Mouse (Mus musculus): ENCODE measurements around the gene Cacnb2. TPM values are rescaled to one million over a fixed set of nuclear protein-coding genes. Genes with fewer than 3 reads are reported as not detected.

Gene Cacnb2
- polyA plus RNA-seq, 1 experiment from 2014 or later: 5.9 TPM

DNA sequence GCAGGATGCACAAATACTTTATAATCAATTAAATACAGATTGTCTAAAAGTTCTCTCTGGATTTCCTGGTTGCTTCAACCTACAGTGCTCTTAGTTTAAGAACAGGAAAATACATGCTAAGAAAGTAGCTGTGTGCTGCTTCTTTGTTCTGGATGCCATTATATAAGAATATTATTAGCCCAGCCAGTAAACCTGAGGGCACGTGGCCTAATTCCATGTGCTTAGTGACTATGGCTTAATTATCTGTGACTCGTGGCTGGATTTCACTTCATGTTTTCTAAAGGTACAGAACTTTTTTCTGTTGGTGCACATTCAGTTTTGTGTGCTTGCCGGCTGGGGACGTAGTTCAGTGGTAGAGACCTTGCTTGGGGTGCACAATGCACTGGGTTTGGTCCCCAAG lies 222.3 kb downstream of the Cacnb2 start:
- H3K27ac ChIP-seq: no peak overlapping the region
- ATAC-seq (ENCODE audit: low FRiP score) (no peak), DNase-seq (ENCODE audit: low spot score) (no peak)
- no peaks in the 10 kb centered on the region for H3K9me3 ChIP-seq (ENCODE audit: control insufficient read depth, low read length)
- WGBS: 79% methylated on average over 4 of the region's 4 CpGs
- H3K4me1 ChIP-seq (replicated peaks; ENCODE audit: control insufficient read depth, insufficient read depth, low read length): 0 out of 2 replicates have a peak, but pooled peaks cover 4% of the 10 kb centered on the region
- no peaks in the 10 kb centered on the region for H3K36me3 ChIP-seq (replicated peaks; ENCODE audit: control insufficient read depth, insufficient read depth)
- H3K4me3 ChIP-seq (replicated peaks; ENCODE audit: low read length): no peak overlapping the region
- no peak overlapping the region for H3K4me2 ChIP-seq (replicated peaks)
- H3K27me3 ChIP-seq (ENCODE audit: control insufficient read depth, insufficient read depth, low read length): no peaks in the 10 kb centered on the region
- H3K9ac ChIP-seq: no peak overlapping the region

DNA sequence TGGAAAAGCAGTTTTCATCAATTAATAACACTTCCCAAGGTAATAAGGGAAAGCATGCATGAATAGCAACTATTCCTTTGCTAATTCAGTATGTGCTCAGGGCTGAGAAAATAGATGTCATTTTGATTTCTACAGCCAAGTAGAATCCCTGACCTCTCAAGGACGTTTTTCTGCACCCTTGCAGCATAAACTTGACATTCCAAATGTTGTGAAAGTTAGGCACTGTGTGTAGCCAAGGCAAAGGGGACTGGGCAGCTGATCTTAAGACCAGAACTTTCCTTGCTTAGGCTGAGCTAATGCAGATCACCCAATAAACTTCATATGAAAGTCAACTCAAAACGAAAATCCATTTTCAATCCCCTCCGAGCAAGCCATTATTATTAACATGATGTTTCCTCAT lies 226.6 kb downstream of the Cacnb2 start:
- H3K9me3 ChIP-seq (ENCODE audit: control insufficient read depth, low read length): no peaks in the 10 kb centered on the region
- H3K27ac ChIP-seq: no peak overlapping the region
- DNase-seq (ENCODE audit: low spot score): no peak
- ATAC-seq (ENCODE audit: low FRiP score): no peak
- 0 out of 2 replicates have a peak, but pooled peaks cover 4% of the 10 kb centered on the region for H3K4me1 ChIP-seq (replicated peaks; ENCODE audit: control insufficient read depth, insufficient read depth, low read length)
- no peak overlapping the region for H3K9ac ChIP-seq
- H3K36me3 ChIP-seq (replicated peaks; ENCODE audit: control insufficient read depth, insufficient read depth): no peaks in the 10 kb centered on the region
- no peaks in the 10 kb centered on the region for H3K27me3 ChIP-seq (ENCODE audit: control insufficient read depth, insufficient read depth, low read length)
- H3K4me2 ChIP-seq (replicated peaks): no peak overlapping the region
- 72% methylated on average over 3 of the region's 3 CpGs for WGBS
- H3K4me3 ChIP-seq (replicated peaks; ENCODE audit: low read length): no peak overlapping the region

DNA sequence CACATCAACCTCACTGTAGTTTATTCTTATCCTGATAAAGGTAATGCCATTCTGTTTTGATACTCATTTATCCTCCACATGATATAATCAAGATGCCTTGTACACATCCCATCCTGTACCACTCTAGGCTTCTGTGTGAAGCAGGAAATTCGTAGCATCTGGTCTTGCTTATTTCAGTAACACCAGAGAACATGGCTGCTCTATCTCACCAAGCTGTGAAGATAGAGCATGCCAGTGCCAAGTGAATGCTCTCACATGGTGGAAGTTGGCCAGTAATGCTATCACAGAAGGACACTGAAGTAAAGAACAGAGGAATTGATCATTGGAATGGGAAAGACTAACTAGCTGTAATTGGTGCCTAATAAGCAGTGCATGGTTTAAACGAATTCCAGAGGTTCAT lies 228.4 kb downstream of the Cacnb2 start:
- ATAC-seq (ENCODE audit: low FRiP score): no peak
- WGBS: 85% methylated on average over 2 of the region's 2 CpGs

DNA sequence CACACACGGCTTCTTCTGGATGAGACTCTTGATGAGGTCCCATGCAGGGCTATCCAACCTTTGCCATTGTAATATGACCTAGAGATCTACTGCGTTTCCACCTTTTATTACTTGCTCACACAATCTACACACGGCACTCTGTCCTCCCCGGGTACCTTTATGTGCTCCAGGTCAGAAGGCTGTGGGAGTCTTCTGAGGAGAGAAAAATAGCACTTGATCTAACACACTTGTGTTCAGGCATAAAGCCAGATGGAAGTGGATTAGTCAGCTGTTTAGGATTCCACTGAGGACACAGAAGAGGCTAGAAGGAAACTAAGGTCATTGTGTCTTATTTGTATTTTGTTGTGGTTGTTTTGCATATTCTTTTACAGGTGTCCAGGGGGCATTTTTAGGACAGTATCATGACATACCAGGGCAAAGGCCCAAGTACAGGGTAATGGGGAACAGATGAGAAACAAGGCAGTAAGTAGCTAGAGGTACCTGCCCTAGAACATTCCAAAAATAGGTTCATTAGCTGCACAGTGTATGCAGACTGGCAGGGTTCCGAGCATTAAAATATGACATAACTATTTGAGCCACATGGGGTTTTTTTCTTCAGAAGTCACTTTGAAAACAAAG lies 231.9 kb downstream of the Cacnb2 start:
- WGBS: 80% methylated on average over 5 of the region's 5 CpGs
- H3K36me3 ChIP-seq (replicated peaks; ENCODE audit: control insufficient read depth, insufficient read depth): no peaks in the 10 kb centered on the region
- H3K4me3 ChIP-seq (replicated peaks; ENCODE audit: low read length): no peak overlapping the region
- no peaks in the 10 kb centered on the region for H3K9me3 ChIP-seq (ENCODE audit: control insufficient read depth, low read length)
- H3K27ac ChIP-seq: no peak overlapping the region
- no peaks in the 10 kb centered on the region for H3K4me1 ChIP-seq (replicated peaks; ENCODE audit: control insufficient read depth, insufficient read depth, low read length)
- ATAC-seq (ENCODE audit: low FRiP score) (no peak), DNase-seq (ENCODE audit: low spot score) (no peak)
- no peaks in the 10 kb centered on the region for H3K27me3 ChIP-seq (ENCODE audit: control insufficient read depth, insufficient read depth, low read length)
- H3K9ac ChIP-seq: no peak overlapping the region
- H3K4me2 ChIP-seq (replicated peaks): no peak overlapping the region

More for the DNA sequence above, 228.4 kb downstream of the Cacnb2 start:
- Histone ChIP-seq H3K4me3 (replicated peaks; ENCODE audit: low read length) (no peak overlapping the region), H3K9ac (no peak overlapping the region), H3K4me1 (replicated peaks; ENCODE audit: control insufficient read depth, insufficient read depth, low read length) (0 out of 2 replicates have a peak, but pooled peaks cover 4% of the 10 kb centered on the region), H3K4me2 (replicated peaks) (no peak overlapping the region), H3K9me3 (ENCODE audit: control insufficient read depth, low read length) (no peaks in the 10 kb centered on the region), H3K36me3 (replicated peaks; ENCODE audit: control insufficient read depth, insufficient read depth) (no peaks in the 10 kb centered on the region), H3K27ac (no peak overlapping the region), H3K27me3 (ENCODE audit: control insufficient read depth, insufficient read depth, low read length) (no peaks in the 10 kb centered on the region)
- no peak for DNase-seq (ENCODE audit: low spot score)

DNA sequence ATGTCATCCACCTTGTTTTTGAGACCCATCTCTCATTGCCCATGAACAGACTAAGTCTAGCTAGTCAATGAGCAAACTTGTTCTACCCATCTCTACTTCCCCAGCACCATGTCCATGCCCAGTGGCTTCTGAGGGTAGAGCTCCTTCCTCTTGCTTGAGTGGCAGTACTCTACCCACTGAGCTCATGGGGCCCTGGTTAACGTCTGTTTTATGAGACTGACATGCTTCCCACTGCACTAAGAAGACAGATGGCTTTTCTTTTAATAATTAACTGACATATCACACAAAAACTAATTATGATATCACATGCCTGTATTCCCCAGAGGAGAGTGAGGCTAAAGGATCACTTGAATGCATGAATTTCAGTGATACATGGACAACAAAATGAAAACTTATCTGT lies 238.4 kb downstream of the Cacnb2 start:
- Histone ChIP-seq H3K4me3 (replicated peaks; ENCODE audit: low read length) (no peak overlapping the region), H3K4me2 (replicated peaks) (no peak overlapping the region), H3K36me3 (replicated peaks; ENCODE audit: control insufficient read depth, insufficient read depth) (no peaks in the 10 kb centered on the region), H3K9ac (no peak overlapping the region), H3K27me3 (ENCODE audit: control insufficient read depth, insufficient read depth, low read length) (no peaks in the 10 kb centered on the region), H3K4me1 (replicated peaks; ENCODE audit: control insufficient read depth, insufficient read depth, low read length) (no peaks in the 10 kb centered on the region), H3K9me3 (ENCODE audit: control insufficient read depth, low read length) (0 out of 2 replicates have a peak, but pooled peaks cover 3% of the 10 kb centered on the region), H3K27ac (no peak overlapping the region)
- WGBS: 23% methylated on average over 1 of the region's 1 CpGs
- ATAC-seq (ENCODE audit: low FRiP score) (no peak), DNase-seq (ENCODE audit: low spot score) (no peak)

DNA sequence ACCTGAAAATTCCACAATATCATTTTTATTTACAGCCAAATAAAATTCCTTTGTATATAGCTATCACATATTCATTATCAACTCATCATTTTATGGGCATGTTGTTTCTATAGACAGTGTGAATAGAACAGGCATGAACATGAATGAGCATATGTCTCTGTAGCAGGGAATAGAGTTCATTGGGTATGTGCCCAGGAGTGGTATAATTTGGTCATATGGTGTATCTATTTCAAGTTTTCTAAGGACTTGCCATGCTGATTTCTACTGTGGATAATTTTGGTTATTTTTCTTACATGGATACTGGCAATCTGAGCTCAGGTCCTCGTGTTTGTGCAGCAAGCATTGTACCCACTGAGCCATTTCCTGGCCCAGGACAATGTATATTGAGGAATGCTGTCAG lies 243.8 kb downstream of the Cacnb2 start:
- Histone ChIP-seq H3K4me1 (replicated peaks; ENCODE audit: control insufficient read depth, insufficient read depth, low read length) (no peaks in the 10 kb centered on the region), H3K9me3 (ENCODE audit: control insufficient read depth, low read length) (no peaks in the 10 kb centered on the region), H3K9ac (no peak overlapping the region), H3K27ac (no peak overlapping the region), H3K4me3 (replicated peaks; ENCODE audit: low read length) (no peak overlapping the region), H3K4me2 (replicated peaks) (no peak overlapping the region), H3K27me3 (ENCODE audit: control insufficient read depth, insufficient read depth, low read length) (no peaks in the 10 kb centered on the region), H3K36me3 (replicated peaks; ENCODE audit: control insufficient read depth, insufficient read depth) (no peaks in the 10 kb centered on the region)
- ATAC-seq (ENCODE audit: low FRiP score) (no peak), DNase-seq (ENCODE audit: low spot score) (no peak)
- 84% methylated on average over 1 of the region's 1 CpGs for WGBS

DNA sequence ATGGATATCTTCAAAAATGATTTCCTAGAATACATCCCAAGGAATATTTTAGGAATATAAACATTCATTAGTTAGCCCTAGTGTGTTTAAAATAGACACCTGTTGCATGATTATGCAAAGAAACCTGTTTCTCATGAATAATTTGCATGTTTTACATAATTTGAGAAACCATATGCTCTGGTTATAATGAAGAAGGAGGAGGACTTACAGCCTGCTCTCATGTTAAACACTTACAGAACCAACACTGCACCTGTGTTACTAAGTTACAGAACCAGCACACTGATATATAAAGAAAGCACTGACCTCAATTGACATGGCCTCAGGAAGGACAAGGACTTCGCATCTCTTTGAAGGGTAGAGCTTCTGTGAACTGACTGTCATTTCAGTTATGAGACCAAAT lies 244.3 kb downstream of the Cacnb2 start:
- DNase-seq (ENCODE audit: low spot score): no peak
- H3K36me3 ChIP-seq (replicated peaks; ENCODE audit: control insufficient read depth, insufficient read depth): no peaks in the 10 kb centered on the region
- H3K4me1 ChIP-seq (replicated peaks; ENCODE audit: control insufficient read depth, insufficient read depth, low read length): no peaks in the 10 kb centered on the region
- no peak for ATAC-seq (ENCODE audit: low FRiP score)
- H3K27ac ChIP-seq: no peak overlapping the region
- H3K27me3 ChIP-seq (ENCODE audit: control insufficient read depth, insufficient read depth, low read length): no peaks in the 10 kb centered on the region
- 91% methylated on average over 1 of the region's 1 CpGs for WGBS
- no peaks in the 10 kb centered on the region for H3K9me3 ChIP-seq (ENCODE audit: control insufficient read depth, low read length)
- H3K4me2 ChIP-seq (replicated peaks): no peak overlapping the region
- H3K4me3 ChIP-seq (replicated peaks; ENCODE audit: low read length): no peak overlapping the region
- H3K9ac ChIP-seq: no peak overlapping the region

DNA sequence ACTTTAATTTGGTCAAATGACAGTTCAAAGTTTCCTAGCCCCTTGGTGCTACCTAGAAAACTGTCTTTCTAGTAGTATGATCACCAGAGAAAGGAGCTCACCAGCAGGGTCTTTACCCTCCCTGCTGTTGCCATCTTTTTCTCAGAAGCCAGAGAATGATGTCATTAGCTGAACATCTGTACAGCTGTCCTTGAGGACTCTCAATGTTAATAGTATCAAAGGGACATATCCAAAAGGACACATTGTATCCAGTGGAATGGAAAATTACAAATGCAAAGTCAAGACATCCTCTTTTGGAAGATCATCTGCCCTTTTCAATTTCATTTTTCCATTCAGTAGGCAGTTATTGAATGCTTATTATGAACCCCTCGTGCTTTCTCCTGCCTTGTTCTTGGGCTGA lies 247.9 kb downstream of the Cacnb2 start:
- H3K4me2 ChIP-seq (replicated peaks): no peak overlapping the region
- WGBS: 87% methylated on average over 1 of the region's 1 CpGs
- H3K27me3 ChIP-seq (ENCODE audit: control insufficient read depth, insufficient read depth, low read length): no peaks in the 10 kb centered on the region
- no peak overlapping the region for H3K9ac ChIP-seq
- H3K4me1 ChIP-seq (replicated peaks; ENCODE audit: control insufficient read depth, insufficient read depth, low read length): no peaks in the 10 kb centered on the region
- H3K4me3 ChIP-seq (replicated peaks; ENCODE audit: low read length): no peak overlapping the region
- no peak overlapping the region for H3K27ac ChIP-seq
- ATAC-seq (ENCODE audit: low FRiP score) (no peak), DNase-seq (ENCODE audit: low spot score) (no peak)
- no peaks in the 10 kb centered on the region for H3K36me3 ChIP-seq (replicated peaks; ENCODE audit: control insufficient read depth, insufficient read depth)
- H3K9me3 ChIP-seq (ENCODE audit: control insufficient read depth, low read length): no peaks in the 10 kb centered on the region

DNA sequence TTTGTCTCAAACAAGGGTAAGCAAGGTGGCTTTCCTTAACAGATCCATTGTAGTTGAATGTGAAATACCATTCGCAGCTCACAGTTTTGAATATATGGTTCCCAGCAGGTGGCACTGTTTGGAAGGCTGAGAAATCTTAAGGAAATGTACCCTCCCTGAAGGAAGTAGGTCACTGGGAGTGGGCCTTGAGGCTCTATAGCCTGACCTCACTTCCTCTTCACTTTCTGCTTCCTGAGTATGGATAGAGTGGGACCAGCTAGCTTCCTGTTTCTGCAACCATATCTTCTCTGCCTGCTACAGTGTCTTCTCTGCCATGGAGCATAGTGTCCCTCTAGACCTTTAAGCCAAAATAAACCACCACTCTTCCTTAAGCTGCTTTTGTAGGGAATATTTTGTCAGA lies 248.5 kb downstream of the Cacnb2 start:
- no peak overlapping the region for H3K4me3 ChIP-seq (replicated peaks; ENCODE audit: low read length)
- no peak for DNase-seq (ENCODE audit: low spot score)
- no peak overlapping the region for H3K4me2 ChIP-seq (replicated peaks)
- H3K36me3 ChIP-seq (replicated peaks; ENCODE audit: control insufficient read depth, insufficient read depth): no peaks in the 10 kb centered on the region
- no peak for ATAC-seq (ENCODE audit: low FRiP score)
- no peak overlapping the region for H3K9ac ChIP-seq
- H3K27ac ChIP-seq: no peak overlapping the region
- no peaks in the 10 kb centered on the region for H3K9me3 ChIP-seq (ENCODE audit: control insufficient read depth, low read length)
- H3K4me1 ChIP-seq (replicated peaks; ENCODE audit: control insufficient read depth, insufficient read depth, low read length): no peaks in the 10 kb centered on the region
- no peaks in the 10 kb centered on the region for H3K27me3 ChIP-seq (ENCODE audit: control insufficient read depth, insufficient read depth, low read length)
- 89% methylated on average over 1 of the region's 1 CpGs for WGBS

DNA sequence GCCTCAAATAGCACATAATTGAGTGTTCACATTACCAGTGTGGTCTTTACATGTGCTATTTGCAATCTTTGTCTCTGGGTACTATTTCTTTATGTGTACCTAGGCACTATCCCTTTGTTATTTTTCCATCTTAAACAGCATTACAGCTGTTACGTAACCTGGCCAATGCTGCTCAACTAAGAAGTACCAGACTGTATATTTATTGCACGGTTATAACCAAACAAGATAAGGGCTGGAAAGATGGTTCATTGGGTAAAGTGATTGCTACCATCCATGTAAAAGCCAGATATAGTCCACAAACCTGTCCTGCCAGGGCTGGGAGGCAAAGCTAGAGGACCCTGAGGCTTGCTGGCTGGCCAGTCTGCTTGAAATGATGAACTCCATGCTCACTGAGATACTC lies 251.2 kb downstream of the Cacnb2 start:
- 93% methylated on average over 2 of the region's 2 CpGs for WGBS
- Histone ChIP-seq H3K4me2 (replicated peaks) (no peak overlapping the region), H3K27ac (no peak overlapping the region), H3K4me3 (replicated peaks; ENCODE audit: low read length) (no peak overlapping the region), H3K9me3 (ENCODE audit: control insufficient read depth, low read length) (no peaks in the 10 kb centered on the region), H3K36me3 (replicated peaks; ENCODE audit: control insufficient read depth, insufficient read depth) (no peaks in the 10 kb centered on the region), H3K9ac (no peak overlapping the region), H3K27me3 (ENCODE audit: control insufficient read depth, insufficient read depth, low read length) (no peaks in the 10 kb centered on the region), H3K4me1 (replicated peaks; ENCODE audit: control insufficient read depth, insufficient read depth, low read length) (no peaks in the 10 kb centered on the region)
- ATAC-seq (ENCODE audit: low FRiP score) (no peak), DNase-seq (ENCODE audit: low spot score) (no peak)

Data from hindbrain, embryonic 14.5 days (tissue).